Mouse (Mus musculus) urinary bladder, postnatal 25 days (tissue): ENCODE measurements around the gene Pced1b.

Experiments used
- DNase-seq: peaks from one replicate; pipeline ENCODE4 v3.0.0; 2022; ENCODE audit warnings: low spot score

Pced1b gene

GRCm38 (mm10) chr15:97287436-97288143, 40.7 kb downstream of the Pced1b start:
- no peak for DNase-seq

GRCm38 (mm10) chr15:97288690-97289089, 41.8 kb downstream of the Pced1b start:
- no peak for DNase-seq

GRCm38 (mm10) chr15:97289176-97289575, 42.3 kb downstream of the Pced1b start:
- no peak for DNase-seq

DNA sequence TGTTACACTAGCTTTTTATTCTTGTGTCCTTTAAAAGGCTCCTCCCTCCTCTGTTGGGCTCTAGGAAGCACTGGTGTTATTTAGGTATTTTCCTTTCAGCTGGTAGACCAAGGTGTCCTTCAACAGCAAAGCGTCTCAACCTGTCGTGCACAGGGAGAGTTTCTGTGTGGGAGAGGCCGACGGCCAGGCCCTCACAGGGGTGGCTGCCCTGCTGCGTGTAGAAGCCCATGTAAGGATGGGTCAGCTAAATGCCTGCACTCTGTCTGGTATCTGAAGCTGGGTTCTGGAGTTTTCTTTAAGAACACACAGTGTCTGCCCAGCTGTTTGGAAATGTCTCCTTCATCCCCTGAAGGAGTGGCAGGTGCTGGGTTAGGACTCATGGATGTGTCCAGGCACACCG, 43.4 kb downstream of the Pced1b start:
- DNase-seq: no peak

DNA sequence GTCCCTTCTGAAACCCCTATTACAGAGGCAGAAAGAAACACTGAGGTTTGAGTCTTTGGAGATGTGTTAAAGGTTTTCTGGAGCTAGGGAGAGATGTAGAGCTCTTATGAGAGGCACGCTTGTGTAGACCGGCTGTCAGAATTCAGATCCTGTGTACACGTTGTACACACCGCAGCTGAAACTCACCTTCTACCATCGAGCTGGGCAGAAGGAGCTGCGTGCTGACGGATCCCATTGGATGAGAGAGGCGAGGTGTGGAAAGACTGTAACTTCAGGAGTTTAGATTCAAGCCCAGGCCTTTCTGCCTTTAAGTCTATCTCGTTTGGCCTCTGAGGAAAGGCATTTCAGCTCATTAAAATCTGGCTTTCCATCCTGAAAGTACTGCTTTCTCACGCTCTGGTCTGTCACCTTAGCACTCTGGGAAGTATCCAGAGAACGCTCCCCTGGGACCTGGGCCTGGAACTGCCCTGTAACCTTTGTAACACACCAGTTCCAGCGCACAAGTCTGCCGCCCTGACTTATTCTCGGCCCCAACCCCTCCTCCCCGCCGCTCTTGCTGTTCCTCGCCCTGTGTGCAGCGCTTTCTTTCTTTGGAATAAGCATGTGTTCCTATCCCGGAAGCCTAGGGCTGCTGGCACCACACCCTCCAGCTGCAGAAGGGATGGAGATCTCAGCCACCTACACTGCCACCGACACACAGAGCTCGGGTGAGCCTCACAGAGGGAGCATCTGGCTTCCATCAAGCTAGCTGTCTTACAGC, 44.6 kb downstream of the Pced1b start:
- no peak for DNase-seq

GRCm38 (mm10) chr15:97307935-97308334, 61.0 kb downstream of the Pced1b start:
- no peak for DNase-seq

- DNase-seq: no peak
Observed at GRCm38 (mm10) chr15:97309533-97309932, 62.6 kb downstream of the Pced1b start.

GRCm38 (mm10) chr15:97310251-97310650, 63.3 kb downstream of the Pced1b start:
- DNase-seq: no peak

DNA sequence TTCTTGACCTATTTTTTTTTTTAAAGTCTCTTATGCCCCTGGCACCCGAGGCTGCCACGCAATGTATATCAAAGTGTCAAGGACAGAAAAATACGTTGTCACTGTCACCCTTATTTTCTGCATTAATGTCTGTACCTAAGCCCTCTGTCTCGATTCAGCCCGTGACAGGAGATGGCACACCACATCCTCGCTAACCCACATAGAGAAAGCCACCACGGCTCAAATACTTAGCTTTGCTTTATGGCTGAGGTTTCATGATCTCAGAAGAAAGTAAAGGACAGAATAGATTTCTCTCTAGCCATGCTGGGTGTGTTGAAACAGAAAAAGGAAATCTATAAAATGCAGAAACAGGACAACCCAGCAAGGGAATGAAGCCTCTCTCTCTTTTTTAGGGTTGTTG, 64.3 kb downstream of the Pced1b start:
- DNase-seq: no peak

DNA sequence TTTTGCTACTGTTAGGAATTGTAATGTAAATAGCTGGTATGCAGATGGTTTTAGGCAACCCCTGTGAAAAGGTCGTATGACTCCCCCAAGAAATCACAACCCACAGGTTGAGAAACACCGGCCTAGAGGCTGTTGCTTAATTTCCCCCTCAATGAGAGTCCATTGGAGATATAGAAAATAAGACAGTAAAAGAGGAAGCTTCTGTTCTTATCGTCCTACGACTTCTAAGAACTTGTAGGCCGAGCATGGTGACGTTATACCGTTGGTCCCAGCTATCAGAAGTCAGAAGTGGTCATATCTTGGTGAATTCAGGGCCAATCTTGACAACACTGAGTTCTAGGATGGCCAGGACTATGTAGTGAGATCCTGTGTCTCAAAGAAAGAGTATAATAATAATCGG, 65.0 kb downstream of the Pced1b start:
- DNase-seq: no peak

- no peak for DNase-seq
Observed at GRCm38 (mm10) chr15:97314720-97315421, 68.0 kb downstream of the Pced1b start.

GRCm38 (mm10) chr15:97315422-97315757, 68.5 kb downstream of the Pced1b start:
- DNase-seq: no peak

GRCm38 (mm10) chr15:97318365-97319001, 71.6 kb downstream of the Pced1b start:
- no peak for DNase-seq

GRCm38 (mm10) chr15:97322821-97323220, 75.9 kb downstream of the Pced1b start:
- DNase-seq: no peak

DNA sequence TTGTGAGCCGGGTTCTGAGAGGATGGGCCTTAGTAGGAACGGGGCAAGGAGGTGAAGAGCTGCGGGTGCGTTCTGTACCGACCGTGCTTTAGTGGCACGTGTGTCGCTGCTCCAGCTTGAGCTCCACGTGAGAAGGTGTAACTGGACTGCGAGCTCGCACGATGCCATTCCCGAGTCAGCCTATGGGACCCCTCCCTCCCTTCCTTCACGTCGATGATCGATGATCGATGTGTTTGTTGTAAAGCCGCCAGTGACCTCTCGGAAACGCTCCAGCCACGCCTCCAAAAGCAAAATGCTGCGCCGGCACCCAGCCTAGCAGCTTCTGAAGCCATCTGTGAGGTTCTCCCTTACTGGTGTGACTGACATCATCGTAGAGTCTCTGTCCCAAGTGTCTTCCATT, 76.6 kb downstream of the Pced1b start:
- no peak for DNase-seq

DNA sequence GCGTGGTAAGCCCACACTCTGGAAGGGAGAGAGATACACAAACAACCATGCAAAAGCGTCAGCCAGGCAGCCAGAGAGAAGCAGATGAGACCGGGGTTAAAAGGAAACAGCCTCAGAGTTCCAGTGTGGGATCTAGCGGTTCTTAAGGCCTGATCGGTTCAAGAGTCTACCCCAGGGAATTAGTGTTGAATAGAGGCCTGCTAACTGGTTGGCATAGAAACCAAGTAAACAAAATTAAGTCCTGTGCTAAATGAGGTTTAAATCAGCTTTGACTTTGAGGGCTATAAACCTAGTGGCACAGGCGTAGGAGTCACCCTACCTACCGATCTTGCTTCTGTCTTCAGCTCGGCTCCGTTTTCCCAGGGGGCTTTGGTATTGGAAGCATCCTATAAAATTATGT, 77.4 kb downstream of the Pced1b start:
- DNase-seq: no peak

- DNase-seq: no peak
Observed at GRCm38 (mm10) chr15:97327500-97328081, 80.7 kb downstream of the Pced1b start.

- no peak for DNase-seq
Observed at GRCm38 (mm10) chr15:97332582-97332981, 85.7 kb downstream of the Pced1b start.

DNA sequence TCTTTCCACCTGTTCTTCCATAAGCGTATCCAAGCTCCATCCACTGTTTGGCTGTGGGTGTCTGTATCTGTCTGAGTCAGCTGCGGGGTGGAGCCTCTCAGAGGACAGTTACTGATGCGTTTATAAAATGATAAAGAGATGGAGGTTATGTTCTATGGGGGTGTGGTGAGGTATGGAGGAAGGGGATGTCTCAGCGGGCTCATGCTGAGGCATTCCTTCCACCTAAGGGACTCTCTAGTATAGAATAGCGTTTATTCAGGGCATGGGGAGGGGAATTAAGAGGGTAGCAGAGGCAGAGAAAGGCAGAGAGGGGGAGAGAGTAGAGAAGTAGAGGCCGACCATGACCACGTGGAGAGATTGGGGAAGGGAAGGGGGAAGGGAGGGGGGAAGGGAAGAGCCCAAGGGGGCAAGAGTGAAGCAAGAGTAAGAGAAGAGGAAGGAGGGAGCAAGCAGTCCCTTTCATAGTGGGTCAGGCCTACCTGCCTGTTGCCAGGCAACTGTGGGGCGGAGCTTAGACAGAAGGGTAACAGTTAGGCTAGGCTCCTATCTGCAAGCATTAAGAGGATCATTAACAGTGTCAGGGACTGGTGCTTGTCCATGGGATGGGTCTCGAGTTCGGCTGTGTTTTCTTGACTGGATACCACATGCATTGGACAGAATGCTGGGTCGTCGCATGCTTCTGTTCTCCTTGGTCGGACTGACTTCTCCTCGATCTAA, 90.9 kb downstream of the Pced1b start:
- no peak for DNase-seq

GRCm38 (mm10) chr15:97338377-97339060, 91.6 kb downstream of the Pced1b start:
- no peak for DNase-seq

DNA sequence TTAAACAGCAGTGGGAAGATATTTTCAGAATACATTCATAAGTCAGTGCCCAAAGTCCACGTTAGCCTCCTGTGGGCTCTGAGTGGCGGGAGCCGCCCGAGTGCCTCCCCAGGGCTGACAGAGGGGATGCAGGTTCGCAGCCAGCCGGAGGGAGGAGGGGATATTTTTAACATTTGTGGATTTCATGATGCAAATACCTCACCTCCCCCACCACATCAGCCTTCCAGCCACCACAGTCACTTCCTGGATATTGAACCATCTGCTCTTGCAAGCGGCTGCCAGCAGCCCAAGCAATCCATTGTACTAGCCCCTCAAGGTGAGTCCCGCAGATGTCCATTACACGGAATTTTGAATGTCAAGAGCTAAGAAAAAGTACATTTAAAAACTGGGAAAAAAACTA, 95.4 kb downstream of the Pced1b start:
- DNase-seq: no peak
